Mouse (Mus musculus): ENCODE results near the gene Pitx2. TPM values are rescaled to one million over a fixed set of nuclear protein-coding genes. Genes with fewer than 3 reads are reported as not detected.

Gene Pitx2
- total RNA-seq, 1 experiment = 9.8 TPM

- H3K4me1 ChIP-seq (ENCODE audit: control insufficient read depth in 2 of 2, insufficient read depth in 2 of 2, low read length in 2 of 2, poor library complexity in 1 of 2) = no peaks in the 10 kb centered on the region
Measured at GRCm38 (mm10) chr3:129171789-129172188, 27.9 kb upstream of the Pitx2 start.

GRCm38 (mm10) chr3:129194436-129194835 is 5.2 kb upstream of the Pitx2 start:
- Histone ChIP-seq H3K4me3 (ENCODE audit: insufficient read depth in 1 of 2, low read depth in 1 of 2, low read length in 2 of 2, poor library complexity in 1 of 2, severe bottlenecking in 1 of 2) (no peak overlapping the region), H3K36me3 (ENCODE audit: control insufficient read depth, insufficient read depth, low read length, poor library complexity, severe bottlenecking) (no peaks in the 10 kb centered on the region), H3K4me1 (ENCODE audit: control insufficient read depth in 2 of 2, insufficient read depth in 2 of 2, low read length in 2 of 2, poor library complexity in 1 of 2) (peaks cover 0 to 2% of the 10 kb centered on the region in 2 experiments; a peak in 1 of 4 replicates), H3K27ac (ENCODE audit: insufficient read depth, low read depth, low read length, poor library complexity, severe bottlenecking) (no peak overlapping the region), H3K9me3 (ENCODE audit: control insufficient read depth, insufficient read depth, low read depth, low read length) (no peaks in the 10 kb centered on the region), H3K9ac (ENCODE audit: insufficient read depth, low read depth, low read length, poor library complexity, severe bottlenecking) (no peak overlapping the region)
- no peak for DNase-seq (ENCODE audit: low read depth, low spot score)
- in situ Hi-C loops (cut with MboI; ENCODE audit: low sequenced_read_pairs in 2 of 2, unreplicated experiment in 2 of 2) = no loop called here
- TF ChIP-seq CHD2 (IDR thresholded peaks at IDR 0.05; ENCODE audit: low read depth, low read length) (no peak), ZNF384 (IDR thresholded peaks at IDR 0.05; ENCODE audit: low read depth, low read length) (no peak), HCFC1 (IDR thresholded peaks at IDR 0.05; ENCODE audit: borderline replicate concordance, insufficient read depth, low read length) (no peak), ZC3H11A (IDR thresholded peaks at IDR 0.05; ENCODE audit: borderline replicate concordance, low read depth, low read length) (no peak), MAFK (IDR thresholded peaks at IDR 0.05; ENCODE audit: insufficient read depth, low read depth, low read length) (no peak)

More at GRCm38 (mm10) chr3:129171789-129172188, 27.9 kb upstream of the Pitx2 start:
- no peak for DNase-seq (ENCODE audit: low read depth, low spot score)
- H3K9me3 ChIP-seq (ENCODE audit: control insufficient read depth, insufficient read depth, low read depth, low read length) = no peaks in the 10 kb centered on the region
- no peak overlapping the region for H3K9ac ChIP-seq (ENCODE audit: insufficient read depth, low read depth, low read length, poor library complexity, severe bottlenecking)
- H3K27ac ChIP-seq (ENCODE audit: insufficient read depth, low read depth, low read length, poor library complexity, severe bottlenecking) = no peak overlapping the region
- H3K4me3 ChIP-seq (ENCODE audit: insufficient read depth in 1 of 2, low read depth in 1 of 2, low read length in 2 of 2, poor library complexity in 1 of 2, severe bottlenecking in 1 of 2) = no peak overlapping the region
- no peaks in the 10 kb centered on the region for H3K36me3 ChIP-seq (ENCODE audit: control insufficient read depth, insufficient read depth, low read length, poor library complexity, severe bottlenecking)
- in situ Hi-C loops (cut with MboI; ENCODE audit: low sequenced_read_pairs in 2 of 2, unreplicated experiment in 2 of 2) = no loop called here
- TF ChIP-seq ZC3H11A (IDR thresholded peaks at IDR 0.05; ENCODE audit: borderline replicate concordance, low read depth, low read length) (no peak), ZNF384 (IDR thresholded peaks at IDR 0.05; ENCODE audit: low read depth, low read length) (no peak), CHD2 (IDR thresholded peaks at IDR 0.05; ENCODE audit: low read depth, low read length) (no peak), MAFK (IDR thresholded peaks at IDR 0.05; ENCODE audit: insufficient read depth, low read depth, low read length) (no peak), HCFC1 (IDR thresholded peaks at IDR 0.05; ENCODE audit: borderline replicate concordance, insufficient read depth, low read length) (no peak)

GRCm38 (mm10) chr3:129195036-129195435 is 4.6 kb upstream of the Pitx2 start:
- in situ Hi-C loops (cut with MboI; ENCODE audit: low sequenced_read_pairs in 2 of 2, unreplicated experiment in 2 of 2) = no loop called here
- H3K27ac ChIP-seq (ENCODE audit: insufficient read depth, low read depth, low read length, poor library complexity, severe bottlenecking) = no peak overlapping the region
- TF ChIP-seq HCFC1 (IDR thresholded peaks at IDR 0.05; ENCODE audit: borderline replicate concordance, insufficient read depth, low read length) (no peak), CHD2 (IDR thresholded peaks at IDR 0.05; ENCODE audit: low read depth, low read length) (no peak), ZNF384 (IDR thresholded peaks at IDR 0.05; ENCODE audit: low read depth, low read length) (no peak), MAFK (IDR thresholded peaks at IDR 0.05; ENCODE audit: insufficient read depth, low read depth, low read length) (no peak), ZC3H11A (IDR thresholded peaks at IDR 0.05; ENCODE audit: borderline replicate concordance, low read depth, low read length) (no peak)
- no peak for DNase-seq (ENCODE audit: low read depth, low spot score)
- H3K36me3 ChIP-seq (ENCODE audit: control insufficient read depth, insufficient read depth, low read length, poor library complexity, severe bottlenecking) = no peaks in the 10 kb centered on the region
- peaks cover 0 to 2% of the 10 kb centered on the region in 2 experiments; a peak in 1 of 4 replicates for H3K4me1 ChIP-seq (ENCODE audit: control insufficient read depth in 2 of 2, insufficient read depth in 2 of 2, low read length in 2 of 2, poor library complexity in 1 of 2)
- no peak overlapping the region for H3K4me3 ChIP-seq (ENCODE audit: insufficient read depth in 1 of 2, low read depth in 1 of 2, low read length in 2 of 2, poor library complexity in 1 of 2, severe bottlenecking in 1 of 2)
- H3K9ac ChIP-seq (ENCODE audit: insufficient read depth, low read depth, low read length, poor library complexity, severe bottlenecking) = no peak overlapping the region
- no peaks in the 10 kb centered on the region for H3K9me3 ChIP-seq (ENCODE audit: control insufficient read depth, insufficient read depth, low read depth, low read length)

- no peak for DNase-seq (ENCODE audit: low read depth, low spot score)
- H3K9me3 ChIP-seq (ENCODE audit: control insufficient read depth, insufficient read depth, low read depth, low read length) = no peaks in the 10 kb centered on the region
- H3K4me3 ChIP-seq (ENCODE audit: insufficient read depth in 1 of 2, low read depth in 1 of 2, low read length in 2 of 2, poor library complexity in 1 of 2, severe bottlenecking in 1 of 2) = no peak overlapping the region
- no peak for TF ChIP-seq ZNF384 (IDR thresholded peaks at IDR 0.05; ENCODE audit: low read depth, low read length)
- no peak for TF ChIP-seq CHD2 (IDR thresholded peaks at IDR 0.05; ENCODE audit: low read depth, low read length)
- no peak for TF ChIP-seq MAFK (IDR thresholded peaks at IDR 0.05; ENCODE audit: insufficient read depth, low read depth, low read length)
- TF ChIP-seq ZC3H11A (IDR thresholded peaks at IDR 0.05; ENCODE audit: borderline replicate concordance, low read depth, low read length) = no peak
- TF ChIP-seq HCFC1 (IDR thresholded peaks at IDR 0.05; ENCODE audit: borderline replicate concordance, insufficient read depth, low read length) = no peak
- no peaks in the 10 kb centered on the region for H3K36me3 ChIP-seq (ENCODE audit: control insufficient read depth, insufficient read depth, low read length, poor library complexity, severe bottlenecking)
- H3K27ac ChIP-seq (ENCODE audit: insufficient read depth, low read depth, low read length, poor library complexity, severe bottlenecking) = no peak overlapping the region
- in situ Hi-C loops (cut with MboI; ENCODE audit: low sequenced_read_pairs in 2 of 2, unreplicated experiment in 2 of 2) = no loop called here
- no peak overlapping the region for H3K9ac ChIP-seq (ENCODE audit: insufficient read depth, low read depth, low read length, poor library complexity, severe bottlenecking)
- peaks cover 0 to 2% of the 10 kb centered on the region in 2 experiments; a peak in 1 of 4 replicates for H3K4me1 ChIP-seq (ENCODE audit: control insufficient read depth in 2 of 2, insufficient read depth in 2 of 2, low read length in 2 of 2, poor library complexity in 1 of 2)
Measured at GRCm38 (mm10) chr3:129195816-129196549, 3.7 kb upstream of the Pitx2 start.
